Mouse (Mus musculus) left cerebral cortex, adult 9 months (tissue): ENCODE measurements at regions not wholly inside any gene's neighbourhood (a gene's known extent, or its start where the extent isn't known, plus 50 kb on each side); places are given as distances from the start of the nearest gene placed in this dataset.
A peak's percentile ranks its signal among the peaks of the same experiment; 100 is the strongest.

Experiments
- DNase-seq, 2 experiments: peaks; one replicate each; pipeline ENCODE4 v3.0.0; 2022; ENCODE audit warnings: low spot score in 2 of 2

- peak; percentile 27 to 74 for DNase-seq
Observed at GRCm38 (mm10) chr5:18916688-18917285, 310.0 kb upstream of the Magi2 start.

GRCm38 (mm10) chr5:18953875-18954474 is 272.9 kb upstream of the Magi2 start:
- DNase-seq: no peak
